Mouse (Mus musculus): ENCODE measurements around the gene Vcp.

Vcp gene

DNA sequence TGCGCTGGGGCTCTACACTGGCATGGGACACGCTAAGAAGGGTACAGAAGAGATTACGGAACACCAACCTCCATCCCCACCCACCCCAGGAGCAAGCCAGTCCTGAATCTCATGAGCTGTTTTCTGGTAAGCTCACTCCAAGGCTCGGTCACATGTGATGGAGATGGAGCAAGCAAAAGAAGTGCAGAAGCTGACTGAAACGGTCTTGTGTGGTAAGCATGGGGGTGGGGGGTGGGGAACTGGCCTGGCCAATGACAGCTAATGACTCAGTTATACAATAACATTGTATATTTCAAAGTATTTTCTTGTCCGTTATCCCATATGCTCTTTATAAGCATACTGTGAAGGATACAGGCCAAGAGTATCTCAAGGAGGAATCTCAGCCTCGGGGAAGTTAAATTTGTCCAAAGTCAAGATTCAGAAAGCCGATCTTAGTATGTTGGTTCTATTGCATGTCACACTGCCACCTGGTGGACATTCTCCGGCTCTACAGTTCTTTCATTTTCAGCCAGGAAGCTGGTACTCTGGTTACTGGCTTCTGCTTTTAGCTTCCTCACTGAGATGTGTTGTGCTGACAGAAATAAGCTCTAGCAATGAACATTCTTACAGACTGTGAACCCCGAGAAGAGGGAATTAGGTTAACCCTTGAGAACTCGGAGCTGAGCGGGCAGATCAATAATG is 35.1 kb downstream of the Vcp start:
- peak; percentile 53 for DNase-seq

DNA sequence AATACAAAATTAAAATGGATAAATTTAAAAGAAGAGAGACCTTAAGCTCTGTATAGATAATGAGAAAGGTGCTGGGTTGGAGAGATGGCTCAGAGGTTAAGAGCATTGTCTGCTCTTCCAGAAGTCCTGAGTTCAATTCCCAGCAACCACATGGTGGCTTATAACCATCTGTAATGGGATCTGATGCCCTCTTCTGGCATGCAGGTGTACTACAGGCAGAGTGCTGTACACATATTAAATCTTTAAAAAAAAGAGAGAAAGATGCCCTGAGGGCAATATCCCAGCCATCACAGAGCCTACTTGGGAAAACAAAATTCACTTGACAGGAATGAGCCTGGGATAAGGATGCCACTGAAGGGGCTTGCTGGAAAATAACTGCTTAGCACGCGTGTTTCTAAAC is 36.8 kb downstream of the Vcp start:
- no peak for DNase-seq

DNA sequence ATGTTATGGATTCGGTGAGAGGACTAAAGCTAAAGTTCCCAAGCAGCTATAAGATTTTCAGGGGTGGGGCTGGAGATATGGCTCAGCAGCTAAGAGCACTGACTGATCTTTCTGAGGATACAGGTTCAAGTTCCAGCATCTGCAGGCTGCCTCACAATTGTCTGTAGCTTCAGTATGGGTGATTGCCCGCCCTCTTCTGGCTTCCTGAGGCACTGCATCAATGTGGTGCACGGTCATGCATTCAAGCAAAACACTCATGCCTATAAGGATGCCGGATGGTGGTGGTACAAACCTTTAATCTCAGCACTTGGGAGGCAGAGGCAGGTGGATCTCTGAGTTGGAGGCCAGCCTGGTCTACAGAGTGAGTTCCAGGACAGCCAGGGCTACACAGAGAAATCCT is 38.7 kb downstream of the Vcp start:
- DNase-seq: peak; percentile 68

DNA sequence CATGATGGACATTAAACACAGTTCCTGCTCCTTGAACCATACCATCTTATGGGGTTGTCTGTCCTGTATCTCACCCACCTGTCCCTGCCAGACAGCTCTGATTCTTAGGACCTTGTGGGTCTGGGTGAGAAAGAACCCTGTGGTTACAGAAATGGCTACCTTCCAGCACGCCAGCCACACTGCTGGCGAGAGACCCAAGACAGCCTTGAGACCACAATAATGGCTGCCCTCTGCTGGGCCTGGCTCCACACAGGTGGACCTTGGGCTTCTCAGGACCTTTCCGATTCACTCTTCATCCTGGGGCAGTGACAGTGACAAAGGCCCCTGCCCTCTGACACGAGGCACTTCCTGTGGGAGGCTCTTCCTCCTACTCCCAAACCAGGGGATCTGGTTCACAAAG is 40.9 kb downstream of the Vcp start:
- DNase-seq: no peak

DNA sequence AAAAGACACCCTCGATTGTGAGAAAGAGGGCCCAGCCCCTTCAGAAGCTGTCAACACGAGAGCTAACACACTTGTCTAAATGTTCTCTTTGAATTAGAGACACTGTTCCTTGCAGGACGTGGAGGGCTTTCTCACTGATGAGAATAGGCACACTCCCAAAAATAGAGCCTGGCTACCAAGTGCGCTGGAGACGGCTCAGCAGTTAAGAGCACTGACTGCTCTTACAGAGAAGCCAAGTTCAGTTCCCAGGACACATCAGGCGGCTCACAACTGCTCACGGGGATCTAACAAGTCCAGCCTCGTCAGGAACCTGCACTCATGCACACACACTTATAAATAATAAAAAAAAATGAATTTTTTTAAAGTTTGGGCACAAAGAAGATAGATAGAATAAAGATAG is 41.4 kb downstream of the Vcp start:
- no peak for DNase-seq

DNA sequence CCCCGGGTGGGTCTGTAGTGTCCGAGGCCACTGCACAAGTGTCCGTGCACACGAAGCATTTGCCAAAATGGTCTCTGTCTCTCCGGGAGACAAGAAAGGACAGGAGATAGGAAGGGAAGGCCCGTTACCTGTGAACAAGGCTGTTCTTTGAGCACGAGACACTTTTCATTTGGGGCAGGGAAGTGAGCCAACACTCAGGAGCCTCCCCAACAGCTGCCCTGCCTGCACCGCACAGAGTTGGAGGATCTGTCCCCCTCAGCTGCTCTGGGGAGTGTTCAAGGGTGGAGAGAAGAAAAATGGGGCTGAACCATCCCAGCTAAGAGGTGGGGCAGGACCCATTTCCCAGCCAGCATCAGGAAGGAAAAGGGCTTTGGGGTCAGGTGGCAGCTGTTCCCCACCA is 42.3 kb downstream of the Vcp start:
- DNase-seq: no peak

DNA sequence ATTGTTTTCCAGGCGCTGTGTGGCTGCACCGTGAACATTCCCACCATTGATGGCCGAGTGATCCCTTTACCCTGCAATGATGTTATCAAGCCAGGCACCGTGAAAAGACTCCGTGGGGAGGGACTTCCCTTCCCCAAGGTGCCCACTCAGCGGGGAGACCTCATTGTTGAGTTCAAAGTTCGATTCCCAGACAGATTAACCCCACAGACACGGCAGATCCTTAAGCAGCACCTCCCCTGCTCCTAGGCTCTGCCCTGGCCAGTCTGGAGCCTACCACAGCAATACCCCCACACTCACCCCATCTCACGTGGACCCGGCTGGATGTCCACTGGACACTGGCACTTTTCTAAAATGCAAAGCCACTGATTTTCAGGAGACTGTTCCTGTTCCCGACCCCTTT is 43.0 kb downstream of the Vcp start:
- DNase-seq: no peak

DNA sequence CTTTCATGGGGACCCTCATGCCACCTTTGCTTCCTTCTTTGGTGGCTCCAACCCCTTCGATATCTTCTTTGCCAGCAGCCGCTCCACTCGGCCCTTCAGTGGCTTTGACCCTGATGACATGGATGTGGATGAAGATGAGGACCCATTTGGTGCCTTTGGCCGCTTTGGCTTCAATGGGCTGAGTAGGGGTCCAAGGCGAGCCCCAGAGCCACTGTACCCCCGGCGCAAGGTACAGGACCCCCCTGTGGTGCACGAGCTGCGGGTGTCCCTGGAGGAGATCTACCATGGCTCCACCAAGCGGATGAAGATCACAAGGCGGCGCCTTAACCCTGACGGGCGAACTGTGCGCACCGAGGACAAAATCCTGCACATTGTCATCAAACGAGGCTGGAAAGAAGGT is 43.7 kb downstream of the Vcp start:
- no peak for DNase-seq

DNA sequence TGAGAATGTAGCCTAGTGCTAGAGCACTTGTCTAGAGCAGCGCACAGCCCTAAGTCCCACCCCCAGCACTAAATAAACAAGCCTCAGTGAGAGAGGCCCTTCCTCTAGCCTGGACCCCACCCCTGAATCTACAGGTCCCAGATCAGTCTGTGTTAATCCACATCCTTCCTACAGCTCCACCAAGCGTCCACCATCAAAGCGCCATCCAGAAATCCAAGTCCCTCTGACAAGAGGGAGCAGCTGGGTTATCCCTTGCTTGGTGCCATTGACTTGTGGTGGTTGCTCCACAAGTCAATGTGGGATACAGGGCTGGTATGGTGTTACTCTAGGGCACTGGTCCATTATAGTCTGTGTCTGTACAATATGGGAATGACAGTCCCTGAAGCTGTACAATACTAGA is 45.1 kb downstream of the Vcp start:
- DNase-seq: no peak

DNA sequence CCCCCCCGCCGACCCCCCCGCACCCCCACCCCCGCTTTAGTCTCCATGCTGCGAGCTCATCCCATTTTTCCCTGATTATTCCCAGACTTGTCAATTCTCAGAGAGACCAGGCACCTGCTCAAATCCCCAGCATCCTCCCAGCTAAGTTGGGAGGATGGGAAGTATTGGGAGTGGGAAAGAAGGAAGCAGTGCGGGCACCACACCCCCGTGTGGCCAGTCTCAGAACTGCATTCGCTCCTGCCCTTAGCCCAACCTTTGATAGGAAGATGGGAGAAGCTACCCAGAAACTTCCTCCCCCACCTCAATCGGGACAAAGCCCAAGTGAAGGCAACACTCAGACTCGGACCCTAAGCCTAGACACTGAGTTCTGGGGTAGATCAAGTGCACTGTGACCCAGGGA is 46.0 kb downstream of the Vcp start:
- peak; percentile 80 for DNase-seq

DNA sequence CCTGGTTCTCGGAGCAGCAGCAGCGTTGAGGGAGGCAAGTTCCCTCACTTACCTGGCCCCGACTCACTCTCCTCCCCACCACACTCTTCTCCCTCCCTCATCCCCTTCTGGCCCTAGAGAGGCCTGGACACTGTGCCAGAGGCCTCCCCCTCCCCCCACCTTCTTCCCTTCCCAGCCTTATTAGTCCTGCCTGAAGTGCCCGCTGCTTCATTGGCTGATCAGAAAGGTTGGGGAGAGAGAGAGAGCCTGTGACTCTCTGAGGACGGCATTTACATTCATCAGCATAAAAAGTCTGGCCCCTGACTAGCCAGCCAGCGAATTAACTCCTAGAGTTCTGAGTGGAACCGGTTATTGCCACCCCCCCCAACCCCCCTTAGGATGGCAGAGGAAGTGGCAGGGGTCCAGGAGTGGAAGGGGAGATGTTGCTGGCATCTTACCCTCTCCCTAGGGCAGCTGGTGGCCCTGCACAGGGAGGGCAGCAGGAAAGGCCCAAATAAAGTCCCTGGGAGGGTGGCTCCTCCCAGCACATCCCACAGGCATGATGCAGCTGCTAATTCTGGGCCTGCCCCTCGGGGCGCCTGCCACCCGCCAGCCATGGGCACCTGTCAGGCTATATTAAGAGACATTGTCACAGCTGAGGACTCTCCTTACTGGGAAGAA is 46.7 kb downstream of the Vcp start:
- no peak for DNase-seq

DNA sequence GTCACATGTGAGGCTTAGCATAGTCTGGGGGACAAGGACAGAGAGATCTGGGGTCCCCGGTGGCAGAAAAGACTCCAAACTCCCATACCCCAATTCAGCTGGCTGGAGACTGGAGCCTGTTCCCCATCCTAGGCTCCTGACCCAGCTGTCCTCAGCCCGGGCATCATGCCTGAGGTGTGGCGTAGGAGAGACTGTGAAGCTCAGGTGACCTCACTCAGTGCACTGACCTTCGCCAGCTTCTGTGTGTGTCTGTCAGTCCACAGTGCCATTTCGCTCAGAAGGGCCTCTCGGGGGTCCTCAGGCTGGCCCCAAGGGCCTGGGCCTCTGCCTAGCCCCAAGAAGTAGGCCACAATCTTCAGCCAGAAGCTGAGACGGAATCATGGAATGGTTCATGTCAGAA is 47.7 kb downstream of the Vcp start:
- DNase-seq: no peak

DNA sequence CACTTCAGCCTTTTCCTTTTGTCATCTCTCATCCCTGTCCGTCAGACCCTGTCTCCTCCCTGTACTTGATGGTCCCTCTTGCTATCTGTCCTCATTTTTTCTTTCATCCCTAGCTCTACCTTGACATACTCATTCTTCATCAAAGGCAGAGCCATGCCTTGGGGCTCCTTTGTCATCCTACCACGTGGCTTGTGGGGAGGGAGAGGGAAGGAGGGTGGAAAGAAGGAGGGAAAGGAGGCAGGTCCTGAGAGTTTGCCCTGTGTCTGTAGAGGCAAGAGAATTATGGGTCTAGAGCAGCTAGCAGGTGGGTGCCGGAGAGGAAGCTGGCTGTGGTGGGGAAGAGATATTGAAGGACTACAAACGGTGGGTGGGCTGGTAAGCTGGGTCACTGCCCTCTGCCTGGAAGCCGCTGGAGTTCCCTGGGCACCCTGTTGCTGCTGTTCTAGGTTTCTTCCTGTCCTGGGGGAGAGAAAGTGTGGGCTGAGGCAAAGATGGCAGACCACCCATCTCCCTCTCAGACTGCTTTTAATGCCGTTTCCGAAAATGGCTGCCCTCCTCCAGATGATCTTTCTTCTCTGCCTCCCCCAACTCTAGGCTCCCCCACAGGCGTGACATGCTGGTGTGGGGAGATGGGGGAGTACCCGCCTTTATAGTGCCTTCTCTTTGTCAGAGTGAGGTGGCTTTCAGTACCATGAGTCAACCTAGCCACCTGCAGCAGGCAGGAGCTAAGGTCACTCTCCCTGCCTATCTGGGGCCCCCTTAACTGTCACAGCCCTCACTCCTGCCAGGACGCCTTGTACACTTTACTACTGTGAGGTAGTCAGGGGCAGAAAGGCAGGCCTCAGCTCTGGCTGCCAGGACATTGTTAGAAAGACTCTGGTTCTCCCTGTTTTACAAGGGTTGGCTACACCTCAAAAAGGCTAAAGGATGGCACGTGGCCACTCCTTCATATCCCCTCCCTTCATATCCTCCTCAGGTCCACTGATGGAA is 48.8 kb downstream of the Vcp start:
- DNase-seq: no peak

DNA sequence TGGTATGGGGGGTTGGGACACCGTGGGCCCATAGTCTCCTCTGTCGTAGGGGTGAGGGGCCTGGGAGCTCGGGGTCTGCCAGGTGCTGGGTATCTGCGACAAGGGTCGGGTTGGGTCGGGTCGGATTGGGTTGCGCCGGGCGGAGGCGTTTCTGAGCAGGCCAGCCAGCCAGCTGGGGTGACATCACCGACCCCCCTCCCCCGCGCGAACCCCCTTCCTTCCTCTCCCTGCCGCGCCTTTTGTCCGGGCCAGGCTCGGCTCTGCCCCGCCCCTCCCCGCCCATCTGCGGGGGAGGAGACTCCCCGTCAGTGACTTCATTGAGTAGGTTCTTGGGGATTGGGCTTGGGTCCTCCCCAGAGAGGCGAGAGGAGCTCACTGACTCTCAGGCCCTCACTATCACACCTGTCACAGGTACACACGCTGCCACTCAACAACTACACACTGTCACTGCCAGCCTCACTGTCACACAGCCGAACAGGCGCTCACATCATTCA is 50.2 kb downstream of the Vcp start:
- peak; percentile 90 for DNase-seq

DNA sequence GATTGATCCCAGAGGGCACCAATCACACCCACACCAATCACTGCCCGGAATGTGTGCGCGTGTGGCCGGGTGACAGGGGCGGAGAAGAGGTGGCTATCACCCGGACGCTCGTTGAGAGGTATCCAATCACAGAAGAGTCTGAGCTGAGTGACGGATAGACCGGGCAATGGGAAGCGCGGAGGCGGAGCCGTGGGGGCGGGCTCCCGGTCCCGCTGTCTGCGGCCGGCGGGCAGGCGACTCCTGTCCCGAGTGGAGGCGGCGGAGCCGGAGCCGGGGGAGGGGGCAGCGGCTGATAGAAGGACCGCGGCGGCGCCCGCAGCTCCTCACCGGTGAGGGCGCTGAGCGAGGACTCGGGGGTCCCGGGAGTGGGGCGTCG is 50.6 kb downstream of the Vcp start, which contains the start of gene Dnajb5:
Gene Dnajb5, plus strand, starts transcription at position 139 of the 376 bp plus-strand sequence.
- peak; percentile 97 for DNase-seq

DNA sequence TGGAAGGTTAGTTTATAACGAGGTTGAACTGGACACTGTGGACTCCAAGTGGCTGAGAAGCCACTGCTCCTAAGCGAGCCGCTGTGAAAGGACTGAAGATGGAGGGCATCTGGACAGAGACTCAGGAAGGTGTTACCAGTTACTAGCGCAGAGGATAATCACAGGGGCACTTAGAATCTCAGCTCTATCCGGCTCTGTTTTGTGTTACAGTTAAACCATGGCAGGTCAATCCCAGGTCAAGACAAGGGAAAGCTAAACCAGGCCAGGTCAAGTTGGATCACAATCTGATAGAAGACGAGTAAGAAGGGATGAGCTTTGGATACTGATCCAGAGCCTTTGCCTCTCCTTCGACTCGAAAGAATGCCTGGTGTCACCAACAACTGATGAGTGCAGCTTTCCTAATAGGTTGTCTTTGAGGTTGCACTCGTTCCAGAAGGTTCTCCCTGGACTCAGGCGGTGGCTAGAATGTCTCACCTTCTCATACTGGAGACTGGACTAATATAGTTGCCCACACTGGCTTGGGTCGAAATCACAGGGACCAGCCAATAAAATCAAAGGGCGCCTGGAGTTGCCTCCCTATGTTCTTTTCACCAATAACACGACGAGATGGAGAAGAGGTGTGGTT is 51.1 kb downstream of the Vcp start:
- no peak for DNase-seq

DNA sequence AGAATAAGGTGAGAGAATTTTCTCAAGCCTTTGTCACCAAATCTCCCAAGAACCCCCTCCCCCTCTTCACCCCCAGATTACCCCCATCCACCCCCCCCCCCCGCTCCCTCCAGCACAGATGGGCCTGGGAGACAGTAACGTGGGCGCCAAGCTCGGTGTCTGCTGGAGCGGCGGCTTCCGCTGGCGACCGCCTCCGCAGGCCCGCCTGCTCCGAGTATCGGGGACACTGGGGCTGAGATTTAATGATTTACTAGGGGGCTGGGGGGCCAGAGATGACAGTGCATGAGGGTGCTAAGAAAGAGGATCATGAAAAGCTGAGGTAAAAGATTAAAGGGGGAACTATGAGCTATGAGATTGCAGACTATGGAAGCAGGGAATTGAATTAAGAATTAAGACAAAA is 51.8 kb downstream of the Vcp start:
- no peak for DNase-seq

DNA sequence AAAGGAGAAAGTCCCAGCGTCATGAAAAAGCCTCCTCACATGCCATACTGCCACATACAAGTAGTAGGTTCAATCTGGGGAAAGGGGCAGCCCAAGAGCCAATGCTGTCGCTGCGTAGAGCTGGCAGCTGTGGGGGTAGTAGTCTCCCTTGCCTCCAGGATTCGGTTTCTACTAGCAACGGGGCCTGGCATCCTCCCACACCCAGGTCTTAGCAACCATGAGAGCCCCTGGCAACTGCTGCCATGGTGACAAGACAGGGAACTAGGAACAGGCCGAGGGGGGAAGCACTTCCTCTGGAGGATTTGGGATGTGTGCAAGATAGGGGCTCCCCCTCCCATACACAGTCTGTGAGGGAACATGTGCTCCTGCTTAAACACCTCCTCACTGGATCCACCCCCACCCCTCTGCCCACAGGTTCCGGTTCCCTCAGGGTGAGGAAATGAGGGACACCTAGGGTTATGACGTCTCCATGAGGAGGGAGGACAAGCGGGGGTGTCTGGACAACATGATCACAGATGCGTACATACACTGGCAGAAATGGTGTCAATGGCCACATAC is 53.5 kb downstream of the Vcp start:
- no peak for DNase-seq

DNA sequence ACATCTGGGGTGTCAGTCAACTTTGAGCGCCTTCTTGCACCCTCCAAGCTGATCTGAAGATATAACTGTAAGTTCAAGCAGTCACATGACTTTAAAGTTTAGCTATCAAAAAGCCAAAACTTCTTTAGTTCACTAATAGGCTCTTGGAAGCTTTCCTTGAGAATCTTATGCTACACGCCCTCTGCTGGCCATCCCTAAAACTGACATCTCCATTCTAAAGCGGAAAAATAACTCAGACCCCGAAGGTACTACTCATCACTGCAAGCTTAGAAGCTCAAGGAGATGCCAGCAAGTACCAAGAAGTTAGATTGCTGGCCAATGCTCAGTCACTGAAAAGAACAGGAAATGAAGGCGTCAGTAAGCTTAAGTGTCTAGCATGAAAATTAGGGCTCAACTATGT is 54.4 kb downstream of the Vcp start:
- peak; percentile 74 for DNase-seq

DNA sequence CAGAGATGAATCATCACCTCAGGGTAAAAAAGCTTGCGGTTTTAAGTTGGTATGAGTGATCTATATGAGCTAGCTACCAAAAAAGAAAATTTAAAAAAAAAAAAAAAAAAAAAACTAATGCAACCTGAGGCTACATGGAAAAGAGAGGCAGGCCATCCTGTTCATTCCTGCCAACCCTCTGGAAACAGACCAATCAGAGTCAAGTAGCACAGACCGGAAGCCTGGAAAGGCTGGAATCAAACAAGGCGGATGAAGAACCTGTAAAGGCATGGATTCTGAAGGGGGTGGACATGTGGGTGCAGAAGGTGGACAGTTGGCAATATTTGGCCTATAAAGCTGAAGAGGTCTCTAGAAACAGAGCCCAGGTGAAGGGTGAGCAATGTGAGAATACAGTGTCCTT is 54.9 kb downstream of the Vcp start:
- DNase-seq: no peak

DNA sequence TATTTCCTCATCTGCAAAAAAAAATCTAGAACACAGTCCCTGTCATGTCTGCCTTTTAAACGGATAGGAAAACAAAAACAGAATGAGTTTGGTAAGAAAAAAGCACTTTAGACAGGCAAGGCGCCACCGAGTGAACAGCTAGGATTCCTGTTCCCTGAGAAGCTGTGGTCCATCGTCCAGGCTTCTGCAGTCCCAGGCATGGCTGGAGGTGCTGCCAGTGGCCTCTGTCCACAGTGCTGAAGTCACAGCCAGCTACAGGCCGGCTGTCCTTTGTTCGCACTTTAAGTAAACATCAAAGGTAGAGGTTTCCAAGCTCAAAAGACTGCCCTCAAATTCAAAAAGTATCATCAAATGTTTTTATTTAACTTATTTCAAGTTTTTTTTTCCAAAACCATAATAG is 55.3 kb downstream of the Vcp start:
- peak; percentile 41 for DNase-seq

DNA sequence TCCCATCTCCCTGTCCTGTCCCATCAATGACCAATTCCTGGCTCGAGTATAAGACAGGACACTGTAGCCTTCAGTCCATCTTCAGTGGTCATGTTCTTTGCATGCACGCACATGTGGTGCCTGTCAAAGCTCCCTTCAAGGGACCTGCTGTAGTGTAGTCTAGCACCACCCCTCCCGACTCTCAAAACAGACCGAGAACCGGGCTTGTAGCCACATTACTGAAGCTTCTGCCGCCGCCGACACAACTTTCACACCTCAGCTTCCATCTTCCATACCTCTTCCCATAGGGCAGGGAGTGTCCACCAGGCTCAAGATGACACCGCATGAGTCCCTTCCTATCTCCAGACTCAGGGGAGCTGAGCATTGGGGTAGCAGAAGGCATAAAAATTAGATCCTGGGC is 56.1 kb downstream of the Vcp start:
- DNase-seq: no peak

DNA sequence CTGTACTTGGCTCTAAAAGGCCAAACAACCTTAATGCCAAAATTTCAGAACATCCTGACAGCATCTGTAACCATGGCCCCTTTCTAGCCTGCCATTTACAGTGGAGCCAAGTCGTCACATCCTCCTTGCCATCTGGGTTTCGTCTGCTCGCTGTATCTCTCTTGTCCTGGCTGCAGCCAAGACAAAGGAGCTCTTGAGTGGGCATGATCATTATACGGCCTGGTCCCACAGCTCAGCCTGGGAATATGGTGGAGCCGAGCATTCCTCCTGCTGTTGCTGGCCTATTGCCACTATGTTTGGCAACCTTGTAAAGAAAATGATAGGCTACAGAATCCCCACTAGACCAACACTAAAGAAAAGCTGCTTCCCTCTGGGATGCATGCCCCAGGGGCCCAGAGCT is 57.0 kb downstream of the Vcp start:
- no peak for DNase-seq
